In genomic region chr11:22844754-22845718, GRCm38 (mm10) we compare ENCODE assay signal across 1 mouse cellular context.
TF ChIP-seq lines count a peak whose summit lies in the region.

No protein-coding gene starts in this region.

TF ChIP-seq in MEL, 35 proteins besides CTCF, POLR2A, EP300 and RAD21 (continued from another document):
- TF ChIP-seq ETS1 (IDR thresholded peaks at IDR 0.05; ENCODE audit: low read depth, low read length) (peak; percentile 56; the same call in 1 of the 2 replicates), TAL1 (IDR thresholded peaks at IDR 0.05; ENCODE audit: low read length) (no peak), CHD2 (IDR thresholded peaks at IDR 0.05; ENCODE audit: low read length) (no peak), SIN3A (IDR thresholded peaks at IDR 0.05; ENCODE audit: low read length) (peak; percentile 70; the same call in 1 of the 2 replicates), UBTF (IDR thresholded peaks at IDR 0.05; ENCODE audit: borderline replicate concordance, insufficient read depth, low read depth, low read length) (0 out of 2 replicates have a peak, but pooled peaks have one; percentile 33), HCFC1 (IDR thresholded peaks at IDR 0.05; ENCODE audit: low read depth, low read length) (0 out of 2 replicates have a peak, but pooled peaks have one; percentile 24), NELFE (IDR thresholded peaks at IDR 0.05; ENCODE audit: low read depth, low read length) (no peak), RCOR1 (IDR thresholded peaks at IDR 0.05; ENCODE audit: low read depth, low read length) (no peak), KAT2A (conservative IDR thresholded peaks at IDR 0.05; ENCODE audit: low read depth, low read length) (no peak), ZC3H11A (IDR thresholded peaks at IDR 0.05; ENCODE audit: low read depth, low read length) (no peak), MAX (IDR thresholded peaks at IDR 0.05; ENCODE audit: low read length) (no peak), CHD1 (IDR thresholded peaks at IDR 0.05; ENCODE audit: low read depth, low read length) (no peak), ZKSCAN1 (IDR thresholded peaks at IDR 0.05; ENCODE audit: low read depth, low read length) (peak; percentile 74; the same call in 1 of the 2 replicates), ZMIZ1 (IDR thresholded peaks at IDR 0.05; ENCODE audit: low read depth, low read length) (no peak), POLR2AphosphoS5 (IDR thresholded peaks at IDR 0.05; ENCODE audit: borderline replicate concordance, low read depth, low read length) (no peak), JUND (IDR thresholded peaks at IDR 0.05; ENCODE audit: low read depth, low read length) (no peak), GATA1 (IDR thresholded peaks at IDR 0.05; ENCODE audit: low read depth, low read length) (peak; percentile 77), MYC (IDR thresholded peaks at IDR 0.05; ENCODE audit: low read depth, low read length) (no peak), MAZ (IDR thresholded peaks at IDR 0.05; ENCODE audit: low read depth, low read length) (no peak)
